Mouse (Mus musculus) cortical plate, adult 2 months (tissue): Measurements from ENCODE around the gene Sult4a1.
A peak's percentile ranks its signal among the peaks of the same experiment; 100 is the strongest.

ENCODE experiments used
- CTCF ChIP-seq: fragments of 200-500 bp; IDR thresholded peaks from 2 replicates; pipeline ENCODE4 v1.5.1; 2011; ENCODE audit warnings: mild to moderate bottlenecking, control low read depth, low read length; ENCODE audit not compliant: insufficient read depth; ENCODE audit errors: extremely low read depth
- POLR2A ChIP-seq: fragments of 200-500 bp; IDR thresholded peaks from 2 replicates; pipeline ENCODE4 v1.6.1; 2011; ENCODE audit warnings: mild to moderate bottlenecking, low read length, control low read depth; ENCODE audit not compliant: insufficient read depth; ENCODE audit errors: extremely low read depth

DNA sequence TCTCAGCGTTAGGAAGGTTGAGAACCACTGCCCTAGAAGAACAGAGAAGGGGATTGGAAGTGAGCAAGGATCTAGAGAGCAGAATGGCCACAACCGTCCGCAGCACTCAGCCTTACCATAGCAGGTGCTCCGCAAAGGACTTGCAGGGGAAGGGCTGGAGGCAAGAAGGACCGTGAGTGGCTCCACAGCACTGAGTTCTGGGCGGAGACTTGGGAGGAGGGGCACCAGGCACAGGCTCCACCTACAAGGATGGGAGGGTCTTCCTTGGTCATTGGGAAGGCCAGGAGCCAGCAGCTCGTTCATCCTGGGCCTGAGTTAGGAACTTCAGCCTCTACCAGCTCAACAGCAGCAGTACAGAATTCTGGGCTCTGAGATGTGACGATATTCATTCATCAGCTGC lies 32.5 kb downstream of the Sult4a1 start:
- TF ChIP-seq CTCF (no peak), POLR2A (peak; percentile 18; the same call in 1 of the 2 replicates)
